Mouse (Mus musculus) kidney, postnatal 0 days (tissue): ENCODE results near the gene Slc39a11. TPM values are rescaled to one million over a fixed set of nuclear protein-coding genes. Genes with fewer than 3 reads are reported as not detected.

Source experiments
- ATAC-seq: fragments of 200-750 bp; cut with Nextera tagmentation; replicated peaks from 2 replicates; pipeline ENCODE4 v1.8.0; 2017; ENCODE audit warnings: low read depth, moderate number of reproducible peaks, moderate TSS enrichment, moderate library complexity; ENCODE audit not compliant: low FRiP score
- DNase-seq: peaks from one replicate; pipeline ENCODE4 v3.0.0-alpha.2; 2016; ENCODE audit warnings: low spot score
- H3K27ac ChIP-seq: fragments of 300-500 bp; sonication (generic); 2 replicates; pipeline ENCODE4 v1.5.1; 2014; ENCODE audit warnings: mild to moderate bottlenecking
- H3K27me3 ChIP-seq: fragments of 300-500 bp; sonication (generic); 2 replicates; pipeline ENCODE4 v1.6.1; 2014; ENCODE audit warnings: low read length, mixed read lengths; ENCODE audit not compliant: insufficient read depth
- H3K36me3 ChIP-seq: fragments of 300-500 bp; sonication (generic); 2 replicates; pipeline ENCODE4 v1.6.1; 2014; ENCODE audit warnings: low read length, mixed read lengths; ENCODE audit not compliant: insufficient read depth
- H3K4me1 ChIP-seq: fragments of 300-500 bp; sonication (generic); replicated peaks from 2 replicates; pipeline ENCODE4 v1.6.1; 2014; ENCODE audit warnings: antibody characterized with exemption, low read length, mixed read lengths; ENCODE audit not compliant: insufficient read depth
- H3K4me2 ChIP-seq: fragments of 300-500 bp; sonication (generic); 2 replicates; pipeline ENCODE4 v1.6.1; 2014; ENCODE audit warnings: mild to moderate bottlenecking, low read length, moderate library complexity, mixed read lengths
- H3K4me3 ChIP-seq: fragments of 300-500 bp; sonication (generic); replicated peaks from 2 replicates; pipeline ENCODE4 v1.5.1; 2014; ENCODE audit warnings: low read depth, low read length
- H3K9ac ChIP-seq: fragments of 300-500 bp; sonication (generic); 2 replicates; pipeline ENCODE4 v1.6.1; 2014; ENCODE audit warnings: low read depth, low read length
- H3K9me3 ChIP-seq: fragments of 300-500 bp; sonication (generic); replicated peaks from 2 replicates; pipeline ENCODE4 v1.6.1; 2016; ENCODE audit warnings: low read length, inconsistent platforms, mixed read lengths
- CTCF ChIP-seq: IDR thresholded peaks from 2 replicates; pipeline ENCODE4 v1.5.1; 2016; ENCODE audit warnings: antibody characterized with exemption, low read depth, mild to moderate bottlenecking, moderate library complexity
- WGBS: fragments of 180-500 bp; shearing (Covaris S2); extraction: QIAGEN DNeasy Blood & Tissue Kit; methylation state at CpG from one replicate; pipeline ENCODE4 v1.1.7; 2014; 5-methylcytosine and 5-hydroxymethylcytosine counted together
- polyA plus RNA-seq: library from polyadenylated mRNA; unstranded; fragments of >200 nt; fragmentation: Nextera tagmentation; extraction: Ambion mirVana; gene quantifications from 2 replicates; pipeline ENCODE4 v1.2.1, GENCODE M21; 2015

The Slc39a11 gene
- polyA plus RNA-seq, 1 experiment from 2014 or later, result 23.3 TPM

- H3K27me3 ChIP-seq, result no peaks in the 10 kb centered on the region
- DNase-seq, result no peak
- no peak overlapping the region for H3K27ac ChIP-seq
- no peaks in the 10 kb centered on the region for H3K36me3 ChIP-seq
- H3K4me3 ChIP-seq, result no peak overlapping the region
- no peak for TF ChIP-seq CTCF
- no peak overlapping the region for H3K4me2 ChIP-seq
- no peak overlapping the region for H3K9ac ChIP-seq
- no peaks in the 10 kb centered on the region for H3K4me1 ChIP-seq
- ATAC-seq, result no peak
- H3K9me3 ChIP-seq, result no peaks in the 10 kb centered on the region
- 86% methylated on average over 17 of the region's 17 CpGs for WGBS
These were observed 382.2 kb downstream of the Slc39a11 start for GRCm38 (mm10) chr11:113267516-113268230.

- H3K4me3 ChIP-seq, result no peak overlapping the region
- no peak overlapping the region for H3K4me2 ChIP-seq
- no peak overlapping the region for H3K9ac ChIP-seq
- no peak for TF ChIP-seq CTCF
- no peaks in the 10 kb centered on the region for H3K27me3 ChIP-seq
- H3K9me3 ChIP-seq, result no peaks in the 10 kb centered on the region
- H3K27ac ChIP-seq, result no peak overlapping the region
- no peaks in the 10 kb centered on the region for H3K36me3 ChIP-seq
- H3K4me1 ChIP-seq, result peaks cover 5% of the 10 kb centered on the region; the same call in 1 of the 2 replicates
- 38% methylated on average over 4 of the region's 4 CpGs for WGBS
- ATAC-seq (no peak), DNase-seq (no peak)
These were observed 383.2 kb downstream of the Slc39a11 start for GRCm38 (mm10) chr11:113266706-113267105.

GRCm38 (mm10) chr11:113265567-113265966 lies 384.3 kb downstream of the Slc39a11 start:
- no peak for DNase-seq
- no peak for ATAC-seq
- Histone ChIP-seq H3K9ac (no peak overlapping the region), H3K4me2 (no peak overlapping the region), H3K27me3 (no peaks in the 10 kb centered on the region), H3K4me3 (no peak overlapping the region), H3K9me3 (no peaks in the 10 kb centered on the region), H3K4me1 (peaks cover 5% of the 10 kb centered on the region; the same call in 1 of the 2 replicates), H3K36me3 (no peaks in the 10 kb centered on the region), H3K27ac (no peak overlapping the region)
- 24% methylated on average over 3 of the region's 3 CpGs for WGBS
- no peak for TF ChIP-seq CTCF

GRCm38 (mm10) chr11:113263971-113264370 lies 385.9 kb downstream of the Slc39a11 start:
- WGBS, result 55% methylated on average over 7 of the region's 7 CpGs
- H3K36me3 ChIP-seq, result no peaks in the 10 kb centered on the region
- ATAC-seq, result no peak
- no peak overlapping the region for H3K4me3 ChIP-seq
- peaks cover 5% of the 10 kb centered on the region; the same call in 1 of the 2 replicates for H3K4me1 ChIP-seq
- no peak for DNase-seq
- no peak overlapping the region for H3K27ac ChIP-seq
- H3K4me2 ChIP-seq, result no peak overlapping the region
- TF ChIP-seq CTCF, result no peak
- H3K27me3 ChIP-seq, result no peaks in the 10 kb centered on the region
- no peaks in the 10 kb centered on the region for H3K9me3 ChIP-seq
- H3K9ac ChIP-seq, result no peak overlapping the region

- DNase-seq, result no peak
- peaks cover 5% of the 10 kb centered on the region; the same call in 1 of the 2 replicates for H3K4me1 ChIP-seq
- H3K27me3 ChIP-seq, result no peaks in the 10 kb centered on the region
- no peaks in the 10 kb centered on the region for H3K9me3 ChIP-seq
- no peak overlapping the region for H3K4me2 ChIP-seq
- no peak overlapping the region for H3K4me3 ChIP-seq
- 43% methylated on average over 8 of the region's 8 CpGs for WGBS
- no peak overlapping the region for H3K27ac ChIP-seq
- ATAC-seq, result no peak
- no peak for TF ChIP-seq CTCF
- H3K9ac ChIP-seq, result no peak overlapping the region
- H3K36me3 ChIP-seq, result no peaks in the 10 kb centered on the region
These were observed 387.8 kb downstream of the Slc39a11 start for GRCm38 (mm10) chr11:113262062-113262461.

- H3K9me3 ChIP-seq, result no peaks in the 10 kb centered on the region
- 82% methylated on average over 4 of the region's 4 CpGs for WGBS
- H3K27me3 ChIP-seq, result no peaks in the 10 kb centered on the region
- no peak for DNase-seq
- H3K36me3 ChIP-seq, result no peaks in the 10 kb centered on the region
- H3K27ac ChIP-seq, result no peak overlapping the region
- TF ChIP-seq CTCF, result no peak
- H3K4me1 ChIP-seq, result peaks cover 5% of the 10 kb centered on the region; the same call in 1 of the 2 replicates
- no peak overlapping the region for H3K4me3 ChIP-seq
- H3K4me2 ChIP-seq, result no peak overlapping the region
- ATAC-seq, result no peak
- no peak overlapping the region for H3K9ac ChIP-seq
These were observed 388.5 kb downstream of the Slc39a11 start for GRCm38 (mm10) chr11:113261421-113261820.
